Mouse (Mus musculus): ENCODE measurements at regions not wholly inside any gene's neighbourhood (a gene's known extent, or its start where the extent isn't known, plus 50 kb on each side); places are given as distances from the start of the nearest gene placed in this dataset.

DNA sequence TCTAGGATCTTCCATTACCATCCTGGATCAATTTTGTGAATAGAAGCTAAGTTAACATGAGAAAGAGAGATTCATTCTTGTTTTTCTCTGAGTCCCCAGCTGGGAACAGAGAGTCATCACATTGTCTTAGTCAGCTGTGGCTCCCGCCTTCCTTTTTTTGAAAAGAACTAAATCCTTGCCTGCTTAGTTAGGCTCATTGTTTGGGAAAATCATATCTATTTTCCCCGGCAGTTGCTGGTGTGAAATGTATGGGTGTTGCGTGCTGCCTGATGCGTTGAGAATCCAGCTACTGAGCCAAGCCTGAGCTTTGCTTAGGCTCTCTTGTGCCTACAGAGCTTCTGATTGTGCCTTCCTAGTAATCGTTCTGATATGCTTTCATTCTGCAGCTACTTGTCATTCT lies 66.3 kb downstream of the Fam50b start:
- TF ChIP-seq EP300 (IDR thresholded peaks at IDR 0.05; ENCODE audit: low read depth), result no peak
- TF ChIP-seq CTCF (IDR thresholded peaks at IDR 0.05; ENCODE audit: low read depth), result no peak
- H3K4me3 ChIP-seq (ENCODE audit: low read depth, low read length), result no peak overlapping the region
- H3K27ac ChIP-seq (ENCODE audit: low read depth), result no peak overlapping the region
- no peaks in the 10 kb centered on the region for H3K36me3 ChIP-seq (replicated peaks; ENCODE audit: control insufficient read depth, insufficient read depth, low read length)
- WGBS, result 67% methylated on average over 5 of the region's 5 CpGs
- DNase-seq (ENCODE audit: low spot score), result no peak
- H3K4me1 ChIP-seq (ENCODE audit: control insufficient read depth, insufficient read depth), result no peaks in the 10 kb centered on the region
- H3K9me3 ChIP-seq (replicated peaks; ENCODE audit: control insufficient read depth, low read length), result no peaks in the 10 kb centered on the region
- no peak overlapping the region for H3K9ac ChIP-seq (replicated peaks; ENCODE audit: low read depth, low read length)
- ATAC-seq (ENCODE audit: insufficient read depth, low read depth), result no peak
- H3K27me3 ChIP-seq (ENCODE audit: control insufficient read depth, insufficient read depth, low read length), result no peaks in the 10 kb centered on the region
- no peak overlapping the region for H3K4me2 ChIP-seq (ENCODE audit: low read depth, low read length)

DNA sequence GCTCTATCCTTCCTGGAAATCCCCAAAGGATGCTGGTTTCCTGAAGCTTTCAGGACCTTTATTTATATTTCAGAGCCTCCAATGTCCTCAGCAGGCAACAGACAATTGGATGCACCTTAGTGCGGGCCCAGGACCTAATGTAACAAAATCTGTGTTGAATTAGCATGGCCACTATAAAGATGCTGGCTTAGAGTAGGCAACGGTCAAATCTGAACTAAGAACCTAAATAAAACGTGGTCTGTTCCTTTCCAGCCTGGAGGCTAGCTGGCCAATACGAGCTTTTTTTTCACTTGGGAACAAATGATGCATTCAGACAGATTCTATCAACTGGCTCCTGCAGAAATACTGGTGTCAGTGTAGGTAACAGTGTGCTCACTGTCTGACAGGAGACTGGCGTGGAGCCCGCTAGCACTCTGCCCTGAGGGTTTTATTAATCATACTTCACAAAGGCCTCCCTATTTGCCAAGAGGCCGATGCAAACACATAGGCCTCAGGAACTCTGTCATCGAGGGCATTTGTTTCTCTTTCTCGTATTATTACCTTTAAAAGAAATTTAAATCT lies 68.5 kb upstream of the Prpf4b start:
- DNase-seq (ENCODE audit: low spot score) (no peak), ATAC-seq (ENCODE audit: insufficient read depth, low read depth) (peak; percentile 49; the same call in 1 of the 2 replicates)
- Histone ChIP-seq H3K9ac (replicated peaks; ENCODE audit: low read depth, low read length) (no peak overlapping the region), H3K9me3 (replicated peaks; ENCODE audit: control insufficient read depth, low read length) (no peaks in the 10 kb centered on the region), H3K4me1 (ENCODE audit: control insufficient read depth, insufficient read depth) (no peaks in the 10 kb centered on the region), H3K4me3 (ENCODE audit: low read depth, low read length) (no peak overlapping the region), H3K27ac (ENCODE audit: low read depth) (no peak overlapping the region), H3K36me3 (replicated peaks; ENCODE audit: control insufficient read depth, insufficient read depth, low read length) (no peaks in the 10 kb centered on the region), H3K4me2 (ENCODE audit: low read depth, low read length) (no peak overlapping the region), H3K27me3 (ENCODE audit: control insufficient read depth, insufficient read depth, low read length) (no peaks in the 10 kb centered on the region)
- TF ChIP-seq CTCF (IDR thresholded peaks at IDR 0.05; ENCODE audit: low read depth) (no peak), EP300 (IDR thresholded peaks at IDR 0.05; ENCODE audit: low read depth) (no peak)
- 44% methylated on average over 9 of the region's 9 CpGs for WGBS

GRCm38 (mm10) chr13:34809536-34809935 lies 65.6 kb upstream of the Prpf4b start:
- no peaks in the 10 kb centered on the region for H3K27me3 ChIP-seq (ENCODE audit: control insufficient read depth, insufficient read depth, low read length)
- DNase-seq (ENCODE audit: low spot score) (no peak), ATAC-seq (ENCODE audit: insufficient read depth, low read depth) (no peak)
- H3K4me1 ChIP-seq (ENCODE audit: control insufficient read depth, insufficient read depth), result peaks cover 4% of the 10 kb centered on the region
- no peak overlapping the region for H3K4me2 ChIP-seq (ENCODE audit: low read depth, low read length)
- H3K4me3 ChIP-seq (ENCODE audit: low read depth, low read length), result no peak overlapping the region
- TF ChIP-seq CTCF (IDR thresholded peaks at IDR 0.05; ENCODE audit: low read depth) (no peak), EP300 (IDR thresholded peaks at IDR 0.05; ENCODE audit: low read depth) (no peak)
- 93% methylated on average over 1 of the region's 1 CpGs for WGBS
- no peaks in the 10 kb centered on the region for H3K36me3 ChIP-seq (replicated peaks; ENCODE audit: control insufficient read depth, insufficient read depth, low read length)
- no peak overlapping the region for H3K9ac ChIP-seq (replicated peaks; ENCODE audit: low read depth, low read length)
- H3K27ac ChIP-seq (ENCODE audit: low read depth), result no peak overlapping the region
- H3K9me3 ChIP-seq (replicated peaks; ENCODE audit: control insufficient read depth, low read length), result no peaks in the 10 kb centered on the region; the same call in 1 of the 2 replicates

DNA sequence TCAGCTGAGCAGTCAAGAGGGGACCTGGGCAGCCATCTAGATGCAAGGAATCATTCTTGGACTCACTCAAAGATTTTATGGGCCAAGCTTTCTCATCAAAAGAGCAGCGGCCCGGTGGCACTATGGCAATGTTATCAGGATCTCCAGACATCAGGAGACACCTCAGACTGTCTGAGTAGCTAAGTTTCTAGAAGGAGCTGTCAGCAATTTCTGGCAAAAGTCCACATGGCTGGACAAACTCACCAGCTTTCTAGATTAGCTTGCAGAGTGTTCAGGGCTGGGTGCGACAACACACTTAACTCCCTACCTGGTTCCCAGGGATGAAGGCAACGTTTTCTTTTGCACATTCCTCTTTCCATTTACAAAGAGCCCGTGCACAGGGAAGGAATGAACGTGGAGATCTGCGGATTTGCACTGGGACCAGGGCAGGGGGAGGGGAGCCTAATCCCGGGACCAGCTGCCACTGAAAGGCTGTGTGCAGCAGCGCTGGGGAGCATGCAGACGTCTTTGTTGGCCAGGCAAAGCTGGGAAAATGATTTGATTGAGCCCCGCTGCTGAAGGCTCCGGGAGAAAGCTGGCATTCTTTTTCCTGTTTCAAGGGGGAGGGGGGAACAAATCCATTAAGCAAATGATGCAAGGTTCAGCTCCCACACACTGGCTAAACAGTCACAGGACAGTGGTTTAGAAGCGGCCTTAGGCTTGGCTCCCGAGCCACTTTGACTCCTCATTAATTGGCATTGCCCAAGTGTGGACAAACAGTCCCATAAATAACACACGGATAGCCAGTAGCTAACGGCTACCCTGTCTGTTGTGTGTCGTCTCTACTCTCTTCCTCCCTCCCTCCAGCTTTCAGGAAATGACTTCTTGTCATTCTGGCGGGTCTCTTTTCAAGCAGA lies 60.7 kb upstream of the Prpf4b start:
- H3K27ac ChIP-seq (ENCODE audit: low read depth), result peak overlapping the region; percentile 61
- H3K4me3 ChIP-seq (ENCODE audit: low read depth, low read length), result no peak overlapping the region
- peak overlapping the region; percentile 38; the same call in 1 of the 2 replicates for H3K9ac ChIP-seq (replicated peaks; ENCODE audit: low read depth, low read length)

DNA sequence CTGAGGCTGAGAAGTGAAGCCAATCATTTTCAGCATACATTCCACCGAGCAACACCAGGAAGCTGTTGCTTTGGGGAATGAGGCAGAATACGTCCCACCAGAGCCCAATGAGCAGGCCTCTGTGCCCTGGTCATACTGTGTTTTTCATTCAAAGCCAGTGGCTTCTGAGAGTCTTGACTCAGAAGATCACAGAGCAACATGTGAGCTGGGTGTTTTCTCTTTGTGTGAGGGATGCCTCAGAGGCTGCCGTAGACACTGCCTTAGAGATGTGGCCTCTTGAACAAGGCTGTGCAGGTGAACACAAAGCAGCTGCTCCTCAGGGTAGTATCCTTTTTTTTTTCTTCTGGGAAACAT lies 60.1 kb upstream of the Prpf4b start:
- WGBS, result 44% methylated on average over 3 of the region's 3 CpGs
- no peak for DNase-seq (ENCODE audit: low spot score)
- TF ChIP-seq CTCF (IDR thresholded peaks at IDR 0.05; ENCODE audit: low read depth) (no peak), EP300 (IDR thresholded peaks at IDR 0.05; ENCODE audit: low read depth) (no peak)
- H3K9ac ChIP-seq (replicated peaks; ENCODE audit: low read depth, low read length), result 0 out of 2 replicates have a peak overlapping the region, but pooled peaks have one; percentile 16
- H3K9me3 ChIP-seq (replicated peaks; ENCODE audit: control insufficient read depth, low read length), result no peaks in the 10 kb centered on the region; the same call in 1 of the 2 replicates
- no peaks in the 10 kb centered on the region for H3K27me3 ChIP-seq (ENCODE audit: control insufficient read depth, insufficient read depth, low read length)
- no peak overlapping the region for H3K4me2 ChIP-seq (ENCODE audit: low read depth, low read length)
- no peaks in the 10 kb centered on the region for H3K36me3 ChIP-seq (replicated peaks; ENCODE audit: control insufficient read depth, insufficient read depth, low read length)
- peaks cover 16% of the 10 kb centered on the region for H3K4me1 ChIP-seq (ENCODE audit: control insufficient read depth, insufficient read depth)
- ATAC-seq (ENCODE audit: insufficient read depth, low read depth), result no peak
- peak overlapping the region; percentile 61; the same call in 1 of the 2 replicates for H3K27ac ChIP-seq (ENCODE audit: low read depth)
- H3K4me3 ChIP-seq (ENCODE audit: low read depth, low read length), result no peak overlapping the region

More for the DNA sequence above, 60.7 kb upstream of the Prpf4b start:
- H3K36me3 ChIP-seq (replicated peaks; ENCODE audit: control insufficient read depth, insufficient read depth, low read length), result no peaks in the 10 kb centered on the region
- peak; percentile 49 for DNase-seq (ENCODE audit: low spot score)
- no peaks in the 10 kb centered on the region for H3K27me3 ChIP-seq (ENCODE audit: control insufficient read depth, insufficient read depth, low read length)
- peak overlapping the region; percentile 43 for H3K4me2 ChIP-seq (ENCODE audit: low read depth, low read length)
- H3K9me3 ChIP-seq (replicated peaks; ENCODE audit: control insufficient read depth, low read length), result no peaks in the 10 kb centered on the region; the same call in 1 of the 2 replicates
- no peak for TF ChIP-seq EP300 (IDR thresholded peaks at IDR 0.05; ENCODE audit: low read depth)
- TF ChIP-seq CTCF (IDR thresholded peaks at IDR 0.05; ENCODE audit: low read depth), result no peak
- peak; percentile 69 for ATAC-seq (ENCODE audit: insufficient read depth, low read depth)
- H3K4me1 ChIP-seq (ENCODE audit: control insufficient read depth, insufficient read depth), result peaks cover 12% of the 10 kb centered on the region
- WGBS, result 6% methylated on average over 18 of the region's 18 CpGs
